Mouse (Mus musculus) stomach, embryonic 14.5 days (tissue): ENCODE measurements around the gene Taf9b. TPM values are rescaled to one million over a fixed set of nuclear protein-coding genes. Genes with fewer than 3 reads are reported as not detected.

Experiments
- ATAC-seq: fragments of 200-750 bp; cut with Nextera tagmentation; 2 replicates; pipeline ENCODE4 v1.8.0; 2017; ENCODE audit warnings: low read depth, moderate TSS enrichment; ENCODE audit not compliant: insufficient number of reproducible peaks, insufficient read depth, low FRiP score
- H3K27ac ChIP-seq: fragments of 300-500 bp; sonication (generic); 2 replicates; pipeline ENCODE4 v1.5.1; 2014; ENCODE audit warnings: mild to moderate bottlenecking, low read length, moderate library complexity, mixed read lengths
- H3K27me3 ChIP-seq: fragments of 300-500 bp; sonication (generic); 2 replicates; pipeline ENCODE4 v1.6.1; 2014; ENCODE audit warnings: low read length, control low read depth, mixed read lengths; ENCODE audit not compliant: control insufficient read depth, insufficient read depth
- H3K36me3 ChIP-seq: fragments of 300-500 bp; sonication (generic); 2 replicates; pipeline ENCODE4 v1.6.1; 2014; ENCODE audit warnings: mild to moderate bottlenecking, control low read depth, low read length, moderate library complexity, mixed read lengths; ENCODE audit not compliant: control insufficient read depth, insufficient read depth
- H3K4me1 ChIP-seq: fragments of 300-500 bp; sonication (generic); 2 replicates; pipeline ENCODE4 v1.6.1; 2014; ENCODE audit warnings: low read length, control low read depth, mixed read lengths; ENCODE audit not compliant: control insufficient read depth, insufficient read depth
- H3K4me2 ChIP-seq: fragments of 300-500 bp; sonication (generic); replicated peaks from 2 replicates; pipeline ENCODE4 v1.6.1; 2014; ENCODE audit warnings: low read depth, low read length, control low read depth
- H3K4me3 ChIP-seq: fragments of 300-500 bp; sonication (generic); 2 replicates; pipeline ENCODE4 v1.5.1; 2014; ENCODE audit warnings: low read depth, low read length, control low read depth
- H3K9ac ChIP-seq: fragments of 300-500 bp; sonication (generic); replicated peaks from 2 replicates; pipeline ENCODE4 v1.6.1; 2014; ENCODE audit warnings: low read depth, mild to moderate bottlenecking, control low read depth, low read length, moderate library complexity, mixed read lengths
- H3K9me3 ChIP-seq: fragments of 300-500 bp; sonication (generic); 2 replicates; pipeline ENCODE4 v1.6.1; 2016; ENCODE audit warnings: low read depth, low read length, control low read depth; ENCODE audit not compliant: control insufficient read depth
- WGBS: fragments of 180-500 bp; shearing (Covaris S2); extraction: QIAGEN DNeasy Blood & Tissue Kit; methylation state at CpG from one replicate; pipeline ENCODE4 v1.1.7; 2014; 5-methylcytosine and 5-hydroxymethylcytosine counted together
- polyA plus RNA-seq: library from polyadenylated mRNA; unstranded; fragments of >200 nt; fragmentation: Nextera tagmentation; extraction: Ambion mirVana; gene quantifications from 2 replicates; pipeline ENCODE4 v1.2.1, GENCODE M21; 2014

Gene Taf9b
- polyA plus RNA-seq, 1 experiment from 2014 or later: 13.7 TPM

- Histone ChIP-seq H3K4me3 (no peak overlapping the region), H3K36me3 (no peaks in the 10 kb centered on the region), H3K4me2 (no peak overlapping the region), H3K27ac (no peak overlapping the region), H3K27me3 (no peaks in the 10 kb centered on the region), H3K9ac (no peak overlapping the region), H3K9me3 (no peaks in the 10 kb centered on the region), H3K4me1 (no peaks in the 10 kb centered on the region)
- 82% methylated on average over 1 of the region's 1 CpGs for WGBS
- ATAC-seq: no peak
These were observed 55.9 kb downstream of the Taf9b start for GRCm38 (mm10) chrX:106165089-106165488.

GRCm38 (mm10) chrX:106164555-106164954 lies 56.4 kb downstream of the Taf9b start:
- Histone ChIP-seq H3K4me1 (no peaks in the 10 kb centered on the region), H3K36me3 (no peaks in the 10 kb centered on the region), H3K27me3 (no peaks in the 10 kb centered on the region), H3K4me3 (no peak overlapping the region), H3K9ac (no peak overlapping the region), H3K9me3 (no peaks in the 10 kb centered on the region), H3K4me2 (no peak overlapping the region), H3K27ac (no peak overlapping the region)
- WGBS: 56% methylated on average over 5 of the region's 5 CpGs
- ATAC-seq: no peak

- no peak overlapping the region for H3K9ac ChIP-seq
- no peak overlapping the region for H3K27ac ChIP-seq
- 47% methylated on average over 5 of the region's 5 CpGs for whole genome bisulfite sequencing
- no peaks in the 10 kb centered on the region for H3K27me3 ChIP-seq
- no peak for ATAC-seq
- H3K36me3 ChIP-seq: no peaks in the 10 kb centered on the region
- no peak overlapping the region for H3K4me2 ChIP-seq
- no peak overlapping the region for H3K4me3 ChIP-seq
- H3K9me3 ChIP-seq: no peaks in the 10 kb centered on the region
- no peaks in the 10 kb centered on the region for H3K4me1 ChIP-seq
These were observed 57.0 kb downstream of the Taf9b start for GRCm38 (mm10) chrX:106163995-106164394.

Other genes with a start within 250 kb of the Taf9b start
- gene Magt1, start 209.3 kb downstream of the Taf9b start, polyA plus RNA-seq: 68.6 and 73.6 TPM in 2 replicates
- 392 and 401 TPM in 2 replicates for gene Cox7b, start 205.5 kb downstream of the Taf9b start, polyA plus RNA-seq
- 39.3 and 40.2 TPM in 2 replicates for gene Atp7a, start 193.9 kb downstream of the Taf9b start, polyA plus RNA-seq
- 0.65 and 1.4 TPM in 2 replicates for gene Tlr13, start 78.0 kb downstream of the Taf9b start, polyA plus RNA-seq
- 345 and 357 TPM in 2 replicates for gene Pgk1, start 34.1 kb downstream of the Taf9b start, polyA plus RNA-seq
- gene Fnd3c2, start 34.2 kb upstream of the Taf9b start, polyA plus RNA-seq: not detected in 2 replicates